Mouse (Mus musculus) left cerebral cortex, adult 2 months (tissue): ENCODE data around the gene Sprr1a. TPM values are rescaled to one million over a fixed set of nuclear protein-coding genes. Genes with fewer than 3 reads are reported as not detected.
"Not testable (repeated sequence)": the region's sequence is repeated elsewhere in the genome, so short reads cannot be mapped to it uniquely, and the experiment has no call there.

Experiments
- DNase-seq, 2 experiments: peaks; one replicate each; pipeline ENCODE4 v3.0.0; 2021 to 2022; ENCODE audit warnings: low spot score in 2 of 2, mixed read lengths in 1 of 2; ENCODE audit errors: extremely low spot score in 1 of 2
- H3K27ac ChIP-seq: fragments of 200-600 bp; 2 replicates; pipeline ENCODE4 v1.8.1; 2022
- H3K4me3 ChIP-seq: fragments of 200-600 bp; 2 replicates; pipeline ENCODE4 v1.8.1; 2022
- CTCF ChIP-seq: fragments of 200-600 bp; IDR thresholded peaks from 2 replicates; pipeline ENCODE4 v1.8.1; 2022; ENCODE audit warnings: antibody characterized with exemption, mild to moderate bottlenecking, moderate library complexity
- intact Hi-C: fragments of 180-260 bp; cut with DNase I; formaldehyde crosslinking; loops from one replicate; pipeline ENCODE4 v1.15.1; 2025
- long read RNA-seq, 2 experiments: library from polyadenylated mRNA; stranded (forward); transcript quantifications; one replicate each; pipeline ENCODE4 v2.0.0; 2021; ENCODE audit warnings: borderline mapping rate in 2 of 2
- total RNA-seq, 2 experiments: library from RNA; stranded (reverse); gene quantifications; 2 replicates each; pipeline ENCODE4 v1.2.3; 2021

The Sprr1a gene
- not detected for total RNA-seq
- long read RNA-seq, experiment 1: 0 reads
- long read RNA-seq, experiment 2: 0 reads

GRCm38 (mm10) chr3:92485863-92486262 lies at the start of gene Sprr1a:
Gene Sprr1a, minus strand, starts transcription at chr3:92485895.
- Histone ChIP-seq H3K4me3 (no peak within 1 kb of the TSS), H3K27ac (no peak within 1 kb of the TSS)
- no peak for TF ChIP-seq CTCF
- intact Hi-C loops: no loop called here
- DNase-seq: no peak

- Histone ChIP-seq H3K4me3 (no peak within 1 kb of the TSS), H3K27ac (no peak within 1 kb of the TSS)
- intact Hi-C loops: no loop called here
- DNase-seq: no peak
- no peak for TF ChIP-seq CTCF
Observed at GRCm38 (mm10) chr3:92534411-92534810, 48.7 kb upstream of the Sprr1a start, which contains the start of gene 2310046K23Rik. Gene 2310046K23Rik, minus strand, starts transcription at chr3:92534511.

- no peak for DNase-seq
Observed at GRCm38 (mm10) chr3:92512325-92512724, 26.6 kb upstream of the Sprr1a start.

GRCm38 (mm10) chr3:92510786-92511185 lies 25.1 kb upstream of the Sprr1a start:
- Histone ChIP-seq H3K27ac (no peak overlapping the region), H3K4me3 (no peak overlapping the region)
- intact Hi-C loops: loop anchor here (1.0 to 5.0 kb wide), 2 partner anchors 118 to 360 kb away; no protein-coding TSS in a partner anchor
- DNase-seq: peak in 1 of 2 experiments; percentile 21
- peak; percentile 61 for TF ChIP-seq CTCF

More at GRCm38 (mm10) chr3:92512325-92512724, 26.6 kb upstream of the Sprr1a start:
- TF ChIP-seq CTCF: peak; percentile 44
- Histone ChIP-seq H3K27ac (no peak overlapping the region), H3K4me3 (no peak overlapping the region)
- intact Hi-C loops: loop anchor here (5.0 kb wide), 1 partner anchor 120 kb away; no protein-coding TSS in a partner anchor

GRCm38 (mm10) chr3:92508185-92508584 lies 22.5 kb upstream of the Sprr1a start:
- intact Hi-C loops: no loop called here
- TF ChIP-seq CTCF: no peak
- Histone ChIP-seq H3K27ac (no peak overlapping the region), H3K4me3 (no peak overlapping the region)
- no peak for DNase-seq

GRCm38 (mm10) chr3:92503528-92503927 lies 17.8 kb upstream of the Sprr1a start:
- TF ChIP-seq CTCF: no peak
- DNase-seq: no peak
- Histone ChIP-seq H3K4me3 (no peak overlapping the region), H3K27ac (no peak overlapping the region)
- intact Hi-C loops: no loop called here

- no peak for DNase-seq
- intact Hi-C loops: no loop called here
- Histone ChIP-seq H3K4me3 (no peak within 1 kb of the TSS), H3K27ac (no peak within 1 kb of the TSS)
- TF ChIP-seq CTCF: no peak
Observed at GRCm38 (mm10) chr3:92500393-92500792, 14.7 kb upstream of the Sprr1a start, which contains the start of gene Sprr4. Gene Sprr4, minus strand, starts transcription at chr3:92500493.

GRCm38 (mm10) chr3:92490262-92490661 lies 4.6 kb upstream of the Sprr1a start:
- intact Hi-C loops, H3K27ac ChIP-seq, DNase-seq, H3K4me3 ChIP-seq: not testable (repeated sequence)

GRCm38 (mm10) chr3:92486307-92486706 lies 612 bp upstream of the Sprr1a start:
- intact Hi-C loops: no loop called here
- no peak overlapping the region for H3K4me3 ChIP-seq
- DNase-seq: no peak
- no peak overlapping the region for H3K27ac ChIP-seq
- no peak for TF ChIP-seq CTCF

- peak; percentile 6 for TF ChIP-seq CTCF
- intact Hi-C loops: not testable (repeated sequence)
Observed at GRCm38 (mm10) chr3:92481249-92481648, 4.4 kb downstream of the Sprr1a start.

GRCm38 (mm10) chr3:92470111-92470510 lies 15.6 kb downstream of the Sprr1a start:
- intact Hi-C loops: no loop called here
- H3K27ac ChIP-seq: no peak overlapping the region
- TF ChIP-seq CTCF: no peak
- no peak overlapping the region for H3K4me3 ChIP-seq
- DNase-seq: no peak

More at GRCm38 (mm10) chr3:92481249-92481648, 4.4 kb downstream of the Sprr1a start:
- not testable (repeated sequence) for H3K4me3 ChIP-seq, DNase-seq, H3K27ac ChIP-seq

GRCm38 (mm10) chr3:92467424-92467823 lies 18.3 kb downstream of the Sprr1a start:
- no peak overlapping the region for H3K4me3 ChIP-seq
- no peak for TF ChIP-seq CTCF
- DNase-seq: no peak
- intact Hi-C loops: no loop called here
- H3K27ac ChIP-seq: no peak overlapping the region

GRCm38 (mm10) chr3:92466576-92466975 lies 19.1 kb downstream of the Sprr1a start:
- no peak for DNase-seq
- intact Hi-C loops: no loop called here
- H3K27ac ChIP-seq: no peak overlapping the region
- H3K4me3 ChIP-seq: no peak overlapping the region
- no peak for TF ChIP-seq CTCF
